Comparison of ENCODE assay signal across 18 mouse cellular contexts in genomic region chr1:183940706-183941105, GRCm38 (mm10).
"Had no signal": no experiment of that assay in that cellular context is flagged by ENCODE, and none has a peak within 500 bp of the region (broad histone marks: within the 10 kb centered on the region; RNA-seq: fewer than 3 reads in every experiment).

No protein-coding gene starts in this region.

- H3K27me3 ChIP-seq: lung, embryonic 15.5 days; midbrain, embryonic 13.5 days; midbrain, embryonic 15.5 days; neural tube, embryonic 12.5 days had no signal

- H3K36me3 ChIP-seq: lung, embryonic 15.5 days; midbrain, embryonic 13.5 days; midbrain, embryonic 15.5 days; neural tube, embryonic 12.5 days had no signal

- DNase-seq: liver, postnatal 0 days; lung, adult 2 months; lung, postnatal 14 days; lung, postnatal 36 days; retina, postnatal 1 day; right cerebral cortex, adult 18-20 months; right cerebral cortex, postnatal 25 days; right cerebral cortex, postnatal 4 days; spleen, adult 18-20 months; thymus, adult 2 months; thymus, postnatal 25 days; thymus, postnatal 4 days had no signal

- H3K27ac ChIP-seq: lung, embryonic 15.5 days; macrophage; midbrain, embryonic 13.5 days; midbrain, embryonic 15.5 days; neural tube, embryonic 12.5 days had no signal

- H3K9me3 ChIP-seq: lung, embryonic 15.5 days; midbrain, embryonic 13.5 days; midbrain, embryonic 15.5 days; neural tube, embryonic 12.5 days had no signal

- H3K4me3 ChIP-seq: lung, embryonic 15.5 days; megakaryocyte, embryonic 14.5 days; midbrain, embryonic 13.5 days; midbrain, embryonic 15.5 days; neural tube, embryonic 12.5 days had no signal

- H3K4me1 ChIP-seq: lung, embryonic 15.5 days; megakaryocyte, embryonic 14.5 days; midbrain, embryonic 13.5 days; midbrain, embryonic 15.5 days; neural tube, embryonic 12.5 days had no signal
